Comparison of ENCODE assay signal across 7 mouse cellular contexts in genomic region chr13:54799701-54800100, GRCm38 (mm10). TPM values are rescaled to one million over a fixed set of nuclear protein-coding genes. Genes with fewer than 3 reads are reported as not detected.
A peak's percentile ranks its signal among the peaks of the same experiment; 100 is the strongest.
DNase-seq lines count a peak whose midpoint lies in the region; ATAC-seq lines count a peak whose summit lies in the region.

No protein-coding gene starts in this region.

- DNase-seq in adrenal gland, adult (ENCODE audit: inconsistent age in 2 of 2, low spot score in 1 of 2): peak; percentile 76 to 92
- DNase-seq in cerebellum, postnatal 36 days: peak; percentile 81 to 88
- DNase-seq in gastrocnemius, adult 8-10 months (ENCODE audit: low spot score in 2 of 2): peak; percentile 48 to 51
- peak; percentile 75 to 83 for DNase-seq in left cerebral cortex, postnatal 10 days (ENCODE audit: extremely low spot score in 1 of 2, low spot score in 2 of 2)
- DNase-seq in midbrain, embryonic 11.5 days (ENCODE audit: low spot score, missing footprints): peak; percentile 99
- peak; percentile 58 for DNase-seq in skeletal muscle tissue, adult 2 months (ENCODE audit: low read depth, low spot score)

- no peaks in the 10 kb centered on the region for H3K4me1 ChIP-seq in hindbrain, embryonic 16.5 days (ENCODE audit: control insufficient read depth, insufficient read depth, low read depth, low read length)
- H3K4me1 ChIP-seq in midbrain, embryonic 11.5 days (ENCODE audit: control insufficient read depth, insufficient read depth, low read length): no peaks in the 10 kb centered on the region

- peak; percentile 58; the same call in 1 of the 2 replicates for ATAC-seq in hindbrain, embryonic 16.5 days
- no peak for ATAC-seq in midbrain, embryonic 11.5 days (ENCODE audit: low FRiP score)

- H3K27ac ChIP-seq in hindbrain, embryonic 16.5 days (ENCODE audit: low read depth, low read length): no peak overlapping the region
- no peak overlapping the region for H3K27ac ChIP-seq in midbrain, embryonic 11.5 days (ENCODE audit: low read depth, low read length)

- no peaks in the 10 kb centered on the region for H3K36me3 ChIP-seq in hindbrain, embryonic 16.5 days (ENCODE audit: control insufficient read depth, insufficient read depth, low read length)
- H3K36me3 ChIP-seq in midbrain, embryonic 11.5 days (ENCODE audit: control insufficient read depth, insufficient read depth, low read length): no peaks in the 10 kb centered on the region

- H3K27me3 ChIP-seq in hindbrain, embryonic 16.5 days (replicated peaks; ENCODE audit: control insufficient read depth, insufficient read depth, low read length): peaks cover 2% of the 10 kb centered on the region; the same call in 1 of the 2 replicates
- no peaks in the 10 kb centered on the region; the same call in 1 of the 2 replicates for H3K27me3 ChIP-seq in midbrain, embryonic 11.5 days (ENCODE audit: control insufficient read depth, insufficient read depth, low read length)

- H3K9ac ChIP-seq in hindbrain, embryonic 16.5 days (ENCODE audit: low read depth, low read length): no peak overlapping the region
- H3K9ac ChIP-seq in midbrain, embryonic 11.5 days (ENCODE audit: low read length): no peak overlapping the region

- intact Hi-C loops in left cerebral cortex, postnatal 10 days (cut with DNase I): loop anchor here (2.0 to 5.0 kb wide), 3 partner anchors 82 to 378 kb away; no protein-coding TSS in a partner anchor

- H3K4me2 ChIP-seq in hindbrain, embryonic 16.5 days (ENCODE audit: low read length): peak overlapping the region; percentile 34; the same call in 1 of the 2 replicates
- H3K4me2 ChIP-seq in midbrain, embryonic 11.5 days: no peak overlapping the region

- 17% methylated on average over 9 of the region's 9 CpGs for WGBS in hindbrain, embryonic 16.5 days
- 22% methylated on average over 9 of the region's 9 CpGs for WGBS in midbrain, embryonic 11.5 days

- H3K4me3 ChIP-seq in hindbrain, embryonic 16.5 days (ENCODE audit: low read length): no peak overlapping the region
- no peak overlapping the region for H3K4me3 ChIP-seq in midbrain, embryonic 11.5 days (ENCODE audit: low read depth, low read length)

- no peaks in the 10 kb centered on the region for H3K9me3 ChIP-seq in hindbrain, embryonic 16.5 days (ENCODE audit: control insufficient read depth, low read length)
- H3K9me3 ChIP-seq in midbrain, embryonic 11.5 days (ENCODE audit: control insufficient read depth, low read length): no peaks in the 10 kb centered on the region

RNA-seq across cellular contexts. Expression of gene Tspan17, which starts 10.5 kb away (rescaled TPM):
- 10 to 100 TPM; 15.5 to 26.0 (median 20.5) TPM for total RNA-seq in gastrocnemius, adult 8-10 months (2022)
- polyA plus RNA-seq in hindbrain, embryonic 16.5 days (2015; fragmentation: Nextera tagmentation; extraction: Ambion mirVana): 105 and 131 TPM in 2 replicates
- total RNA-seq in left cerebral cortex, postnatal 10 days (2021): 10 to 100 TPM; 64.3 to 69.0 TPM
- 13.3 and 15.9 TPM in 2 replicates for polyA plus RNA-seq in midbrain, embryonic 11.5 days (2014; fragmentation: Nextera tagmentation; extraction: Ambion mirVana)

RNA-seq across cellular contexts. Expression of gene Eif4e1b, which starts 15.9 kb away (rescaled TPM):
- total RNA-seq in gastrocnemius, adult 8-10 months (2022): not detected
- polyA plus RNA-seq in hindbrain, embryonic 16.5 days (2015; fragmentation: Nextera tagmentation; extraction: Ambion mirVana): not detected in 2 replicates
- under 1 TPM in 1 of 2 experiments, not detected in 1; 0.17 TPM for total RNA-seq in left cerebral cortex, postnatal 10 days (2021)
- polyA plus RNA-seq in midbrain, embryonic 11.5 days (2014; fragmentation: Nextera tagmentation; extraction: Ambion mirVana): not detected in 2 replicates

RNA-seq across cellular contexts. Expression of gene Sncb, which starts 33.3 kb away (rescaled TPM):
- total RNA-seq in gastrocnemius, adult 8-10 months (2022): under 1 TPM in 1 of 4 experiments, not detected in 3; 0.24 TPM
- 130 and 157 TPM in 2 replicates for polyA plus RNA-seq in hindbrain, embryonic 16.5 days (2015; fragmentation: Nextera tagmentation; extraction: Ambion mirVana)
- 100 to 1,000 TPM; 739 to 802 TPM for total RNA-seq in left cerebral cortex, postnatal 10 days (2021)
- 1.3 TPM in 2 replicates for polyA plus RNA-seq in midbrain, embryonic 11.5 days (2014; fragmentation: Nextera tagmentation; extraction: Ambion mirVana)

RNA-seq across cellular contexts. Expression of gene Gprin1, which starts 50.0 kb away (rescaled TPM):
- total RNA-seq in gastrocnemius, adult 8-10 months (2022): under 1 TPM in 2 of 4 experiments, not detected in 2; 0.05 to 0.07 TPM
- polyA plus RNA-seq in hindbrain, embryonic 16.5 days (2015; fragmentation: Nextera tagmentation; extraction: Ambion mirVana): 4.5 and 5.7 TPM in 2 replicates
- total RNA-seq in left cerebral cortex, postnatal 10 days (2021): 100 to 1,000 TPM; 213 to 226 TPM
- 9.8 and 10.8 TPM in 2 replicates for polyA plus RNA-seq in midbrain, embryonic 11.5 days (2014; fragmentation: Nextera tagmentation; extraction: Ambion mirVana)

Comparison
In these comparisons a context has a peak if more than half of its experiments do, and no peak if none do; other contexts are left out.
1. RNA of gene Sncb, which starts 33.3 kb away (total RNA-seq): 739 to 802 TPM in left cerebral cortex, postnatal 10 days; 0.24 TPM in gastrocnemius, adult 8-10 months; every median in the first group is over 100 times any median in the second.
2. Peak in every context shown above with its lines, with median percentiles within 50 percentile points of each other: DNase-seq.